In genomic region chr10:95228192-95228591, GRCm38 (mm10) we compare ENCODE assay signal across 14 mouse cellular contexts.
DNase-seq lines count a peak whose midpoint lies in the region; ATAC-seq and TF ChIP-seq lines count a peak whose summit lies in the region.
"Had no signal": no experiment of that assay in that cellular context is flagged by ENCODE, and none has a peak within 500 bp of the region (broad histone marks: within the 10 kb centered on the region; RNA-seq: fewer than 3 reads in every experiment).

No protein-coding gene starts in this region.

- TF ChIP-seq CTCF in gastrocnemius, adult 2 months (IDR thresholded peaks at IDR 0.05): peak; percentile 31; the same call in 1 of the 2 replicates

- peaks cover 25% of the 10 kb centered on the region for H3K4me1 ChIP-seq in lung, embryonic 15.5 days
- peaks cover 10% of the 10 kb centered on the region; the same call in 1 of the 2 replicates for H3K4me1 ChIP-seq in midbrain, embryonic 15.5 days

- ATAC-seq in lung, embryonic 15.5 days (ENCODE audit: borderline replicate concordance, extremely low read depth, low FRiP score, low TSS enrichment): peak; percentile 52
- peak; percentile 68 for ATAC-seq in midbrain, embryonic 15.5 days (replicated peaks)

- no peaks in the 10 kb centered on the region for H3K36me3 ChIP-seq in lung, embryonic 15.5 days
- H3K36me3 ChIP-seq in midbrain, embryonic 15.5 days (replicated peaks): no peaks in the 10 kb centered on the region
- H3K36me3 ChIP-seq: limb, embryonic 13.5 days had no signal

- H3K4me2 ChIP-seq in lung, embryonic 15.5 days: no peak overlapping the region
- no peak overlapping the region for H3K4me2 ChIP-seq in midbrain, embryonic 15.5 days
- H3K4me2 ChIP-seq: limb, embryonic 13.5 days had no signal

- DNase-seq in gastrocnemius, adult 2 months: no peak
- DNase-seq in gastrocnemius, adult 18-20 months (ENCODE audit: low spot score): no peak
- DNase-seq in lung, postnatal 4 days: no peak
- peak; percentile 54 for DNase-seq in brain, embryonic 18.5 days (ENCODE audit: low read depth, low spot score)
- DNase-seq in gastrocnemius, postnatal 25 days: no peak
- DNase-seq in embryo, embryonic 9.5 days (ENCODE audit: extremely low spot score): no peak
- DNase-seq: cerebellum, postnatal 36 days; heart, adult 11 months; heart, postnatal 14 days; kidney, adult 11 months; thymus, postnatal 36 days had no signal

- no peak overlapping the region for H3K9ac ChIP-seq in lung, embryonic 15.5 days
- no peak overlapping the region for H3K9ac ChIP-seq in midbrain, embryonic 15.5 days
- H3K9ac ChIP-seq: limb, embryonic 13.5 days had no signal

- intact Hi-C loops in gastrocnemius, adult 2 months (cut with DNase I): no loop called here

- WGBS in lung, embryonic 15.5 days: 54% methylated on average over 6 of the region's 6 CpGs
- 47% methylated on average over 6 of the region's 6 CpGs for WGBS in midbrain, embryonic 15.5 days

- H3K27ac ChIP-seq in gastrocnemius, adult 2 months: no peak overlapping the region
- peak overlapping the region; percentile 12; the same call in 1 of the 2 replicates for H3K27ac ChIP-seq in lung, embryonic 15.5 days
- peak overlapping the region; percentile 58 for H3K27ac ChIP-seq in midbrain, embryonic 15.5 days
- H3K27ac ChIP-seq: limb, embryonic 13.5 days had no signal

- H3K9me3 ChIP-seq in lung, embryonic 15.5 days: no peaks in the 10 kb centered on the region
- H3K9me3 ChIP-seq in midbrain, embryonic 15.5 days: no peaks in the 10 kb centered on the region
- H3K9me3 ChIP-seq: limb, embryonic 13.5 days had no signal

- no peak overlapping the region for H3K4me3 ChIP-seq in gastrocnemius, adult 2 months
- H3K4me3 ChIP-seq in lung, embryonic 15.5 days: no peak overlapping the region
- H3K4me3 ChIP-seq in midbrain, embryonic 15.5 days: no peak overlapping the region
- H3K4me3 ChIP-seq: limb, embryonic 13.5 days had no signal

- no peaks in the 10 kb centered on the region for H3K27me3 ChIP-seq in lung, embryonic 15.5 days
- H3K27me3 ChIP-seq in midbrain, embryonic 15.5 days (replicated peaks): no peaks in the 10 kb centered on the region
